Mouse (Mus musculus): ENCODE results near the gene Eddm3b. TPM values are rescaled to one million over a fixed set of nuclear protein-coding genes. Genes with fewer than 3 reads are reported as not detected.

The Eddm3b gene
- total and polyA plus RNA-seq, 3 experiments: not detected

DNA sequence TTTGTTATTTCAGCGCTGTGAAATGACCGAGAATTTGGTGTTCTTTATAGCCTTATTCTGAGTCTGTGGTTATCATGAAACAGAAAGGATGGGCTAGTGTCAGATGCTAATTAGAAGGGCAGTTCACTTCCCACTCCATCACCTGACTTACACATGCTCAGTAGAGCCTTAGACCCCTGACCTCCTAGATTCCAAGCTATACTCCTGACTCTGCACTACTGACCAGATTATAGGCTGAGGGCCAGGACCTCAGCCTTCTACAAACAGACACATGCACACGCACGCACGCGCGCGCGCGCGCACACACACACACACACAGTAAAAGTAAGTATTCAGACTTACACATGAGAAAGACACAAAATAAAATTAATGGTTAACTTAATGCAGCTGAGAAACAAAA is 15.3 kb upstream of the Eddm3b start:
- TF ChIP-seq SMC3 (IDR thresholded peaks at IDR 0.05; ENCODE audit: low read depth, low read length): no peak
- TF ChIP-seq CHD1 (IDR thresholded peaks at IDR 0.05; ENCODE audit: low read depth, low read length): no peak
- no peak for TF ChIP-seq BHLHE40 (IDR thresholded peaks at IDR 0.05; ENCODE audit: low read depth, low read length)
- no peak for TF ChIP-seq USF1 (IDR thresholded peaks at IDR 0.05; ENCODE audit: low read depth, low read length)
- no peak for TF ChIP-seq SIN3A (IDR thresholded peaks at IDR 0.05; ENCODE audit: low read length)
- TF ChIP-seq E2F4 (IDR thresholded peaks at IDR 0.05; ENCODE audit: insufficient replicate concordance, low read depth, low read length): no peak
- TF ChIP-seq MYC (IDR thresholded peaks at IDR 0.05; ENCODE audit: low read depth, low read length): no peak
- TF ChIP-seq PAX5 (IDR thresholded peaks at IDR 0.05; ENCODE audit: low read length): no peak
- no peak for TF ChIP-seq KAT2A (IDR thresholded peaks at IDR 0.05; ENCODE audit: insufficient replicate concordance, low read length)
- TF ChIP-seq ZNF384 (IDR thresholded peaks at IDR 0.05; ENCODE audit: low read depth, low read length): no peak
- TF ChIP-seq MAZ (IDR thresholded peaks at IDR 0.05; ENCODE audit: low read depth, low read length): no peak
- TF ChIP-seq ELF1 (IDR thresholded peaks at IDR 0.05; ENCODE audit: low read depth, low read length): no peak
- dilution Hi-C loops (cut with MboI; ENCODE audit: extremely low pct_ligation_motif_present, extremely low pct_unique_long_range_greater_than_20kb, low sequenced_read_pairs): no loop called here
- H3K36me3 ChIP-seq (replicated peaks in 1 of 2; ENCODE audit: control insufficient read depth in 1 of 2, insufficient read depth in 1 of 2, low read length in 1 of 2): no peaks in the 10 kb centered on the region
- no peak overlapping the region for H3K9ac ChIP-seq (ENCODE audit: insufficient read depth, low read depth)
- no peak for DNase-seq (ENCODE audit: extremely low read depth)
- H3K27me3 ChIP-seq (replicated peaks): no peaks in the 10 kb centered on the region
- H3K79me2 ChIP-seq (replicated peaks; ENCODE audit: control insufficient read depth, extremely low read depth, insufficient read depth, poor library complexity, severe bottlenecking): no peaks in the 10 kb centered on the region
- no peaks in the 10 kb centered on the region for H3K9me3 ChIP-seq (replicated peaks; ENCODE audit: low read length)
- peaks cover 6 to 25% of the 10 kb centered on the region in 2 experiments; a peak in 2 of 4 replicates for H3K4me1 ChIP-seq (ENCODE audit: control insufficient read depth in 1 of 2, insufficient read depth in 2 of 2)
- in situ Hi-C loops (cut with MboI; ENCODE audit: low pct_ligation_motif_present, low pct_unique_long_range_greater_than_20kb, low sequenced_read_pairs): loop anchor here (10.0 kb wide), 1 partner anchor 74 kb away; no protein-coding TSS in a partner anchor
- no peak overlapping the region for H3K4me2 ChIP-seq (ENCODE audit: insufficient read depth, low read depth, poor library complexity, severe bottlenecking)
- H3K27ac ChIP-seq (ENCODE audit: insufficient read depth, low read depth): no peak overlapping the region
- no peak overlapping the region for H3K4me3 ChIP-seq (replicated peaks in 1 of 3; ENCODE audit: low read depth in 2 of 3, low read length in 2 of 3, poor library complexity in 1 of 3)

DNA sequence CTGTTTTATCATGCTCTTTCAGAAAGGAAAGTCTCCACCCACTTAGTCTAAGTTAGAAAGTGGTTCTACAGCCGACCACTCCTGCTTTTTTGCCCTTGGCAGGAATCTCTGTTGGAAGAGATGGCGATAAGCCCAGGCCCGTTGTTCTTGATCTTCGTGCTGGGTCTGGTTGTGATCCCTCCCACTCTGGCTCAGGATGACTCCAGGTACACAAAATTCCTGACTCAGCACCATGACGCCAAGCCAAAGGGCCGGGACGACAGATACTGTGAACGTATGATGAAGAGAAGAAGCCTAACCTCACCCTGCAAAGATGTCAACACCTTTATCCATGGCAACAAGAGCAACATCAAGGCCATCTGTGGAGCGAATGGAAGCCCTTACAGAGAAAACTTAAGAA is 12.9 kb upstream of the Eddm3b start:
- H3K27me3 ChIP-seq (replicated peaks): no peaks in the 10 kb centered on the region
- in situ Hi-C loops (cut with MboI; ENCODE audit: low pct_ligation_motif_present, low pct_unique_long_range_greater_than_20kb, low sequenced_read_pairs): loop anchor here (5.0 to 25.0 kb wide), 2 partner anchors 166 to 361 kb away; partner anchors contain the start of gene Vmn2r89
- DNase-seq (ENCODE audit: extremely low read depth): no peak
- no peak overlapping the region for H3K4me3 ChIP-seq (replicated peaks in 1 of 3; ENCODE audit: low read depth in 2 of 3, low read length in 2 of 3, poor library complexity in 1 of 3)
- no peak overlapping the region for H3K4me2 ChIP-seq (ENCODE audit: insufficient read depth, low read depth, poor library complexity, severe bottlenecking)
- H3K9me3 ChIP-seq (replicated peaks; ENCODE audit: low read length): no peaks in the 10 kb centered on the region
- dilution Hi-C loops (cut with MboI; ENCODE audit: extremely low pct_ligation_motif_present, extremely low pct_unique_long_range_greater_than_20kb, low sequenced_read_pairs): no loop called here
- TF ChIP-seq PAX5 (IDR thresholded peaks at IDR 0.05; ENCODE audit: low read length): no peak
- no peak for TF ChIP-seq MXI1 (IDR thresholded peaks at IDR 0.05; ENCODE audit: low read depth, low read length)
- no peak for TF ChIP-seq SIN3A (IDR thresholded peaks at IDR 0.05; ENCODE audit: low read length)
- TF ChIP-seq TBP (conservative IDR thresholded peaks at IDR 0.05; ENCODE audit: low read depth, low read length): no peak
- peaks cover 9 to 12% of the 10 kb centered on the region in 2 experiments for H3K4me1 ChIP-seq (ENCODE audit: control insufficient read depth in 1 of 2, insufficient read depth in 2 of 2)
- no peaks in the 10 kb centered on the region for H3K79me2 ChIP-seq (replicated peaks; ENCODE audit: control insufficient read depth, extremely low read depth, insufficient read depth, poor library complexity, severe bottlenecking)
- H3K9ac ChIP-seq (ENCODE audit: insufficient read depth, low read depth): no peak overlapping the region
- no peaks in the 10 kb centered on the region for H3K36me3 ChIP-seq (replicated peaks in 1 of 2; ENCODE audit: control insufficient read depth in 1 of 2, insufficient read depth in 1 of 2, low read length in 1 of 2)
- H3K27ac ChIP-seq (ENCODE audit: insufficient read depth, low read depth): no peak overlapping the region

DNA sequence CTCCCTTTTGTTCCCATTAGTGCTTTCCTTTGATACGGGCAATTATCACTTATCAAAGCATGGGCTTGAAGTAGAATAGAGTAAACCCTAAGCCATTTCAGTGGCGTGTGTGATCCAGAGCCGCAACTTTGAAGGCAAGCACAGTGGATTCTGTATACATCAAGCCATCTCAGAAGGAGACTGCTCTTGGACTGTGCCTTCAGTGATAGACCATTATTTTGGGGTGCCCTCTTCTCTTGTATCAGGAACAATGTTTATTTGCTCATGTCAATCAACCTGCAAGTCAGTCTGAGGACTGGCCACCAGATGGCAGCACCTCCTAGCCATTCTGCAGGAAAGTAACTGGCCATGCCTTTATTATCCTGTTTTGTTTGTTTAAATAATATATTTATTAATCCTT is 11.0 kb upstream of the Eddm3b start:
- H3K27me3 ChIP-seq (replicated peaks): no peaks in the 10 kb centered on the region
- H3K4me3 ChIP-seq (replicated peaks in 1 of 3; ENCODE audit: low read depth in 2 of 3, low read length in 2 of 3, poor library complexity in 1 of 3): no peak overlapping the region
- no peak for TF ChIP-seq KAT2A (IDR thresholded peaks at IDR 0.05; ENCODE audit: insufficient replicate concordance, low read length)
- no peak for TF ChIP-seq ETS1 (conservative IDR thresholded peaks at IDR 0.05; ENCODE audit: low read depth, low read length)
- TF ChIP-seq RAD21 (IDR thresholded peaks at IDR 0.05; ENCODE audit: low read depth, low read length): peak; percentile 96
- TF ChIP-seq ZKSCAN1 (IDR thresholded peaks at IDR 0.05; ENCODE audit: borderline replicate concordance, low read depth, low read length): no peak
- TF ChIP-seq MEF2A (IDR thresholded peaks at IDR 0.05; ENCODE audit: borderline replicate concordance, low read depth, low read length): 0 out of 2 replicates have a peak, but pooled peaks have one; percentile 46
- no peak for TF ChIP-seq MAZ (IDR thresholded peaks at IDR 0.05; ENCODE audit: low read depth, low read length)
- peak; percentile 63 to 90 for TF ChIP-seq CTCF (conservative IDR thresholded peaks at IDR 0.05 in 1 of 2, IDR thresholded peaks at IDR 0.05 in 1 of 2; ENCODE audit: low read depth in 2 of 2, low read length in 2 of 2)
- peak; percentile 93 for TF ChIP-seq ZC3H11A (IDR thresholded peaks at IDR 0.05; ENCODE audit: low read depth, low read length)
- TF ChIP-seq ZMIZ1 (IDR thresholded peaks at IDR 0.05; ENCODE audit: low read depth, low read length): no peak
- TF ChIP-seq SMC3 (IDR thresholded peaks at IDR 0.05; ENCODE audit: low read depth, low read length): peak; percentile 96
- no peak overlapping the region for H3K9ac ChIP-seq (ENCODE audit: insufficient read depth, low read depth)
- no peaks in the 10 kb centered on the region for H3K79me2 ChIP-seq (replicated peaks; ENCODE audit: control insufficient read depth, extremely low read depth, insufficient read depth, poor library complexity, severe bottlenecking)
- H3K27ac ChIP-seq (ENCODE audit: insufficient read depth, low read depth): no peak overlapping the region
- H3K36me3 ChIP-seq (replicated peaks in 1 of 2; ENCODE audit: control insufficient read depth in 1 of 2, insufficient read depth in 1 of 2, low read length in 1 of 2): no peaks in the 10 kb centered on the region
- peaks cover 18 to 31% of the 10 kb centered on the region in 2 experiments for H3K4me1 ChIP-seq (ENCODE audit: control insufficient read depth in 1 of 2, insufficient read depth in 2 of 2)
- peak; percentile 66 for DNase-seq (ENCODE audit: extremely low read depth)
- in situ Hi-C loops (cut with MboI; ENCODE audit: low pct_ligation_motif_present, low pct_unique_long_range_greater_than_20kb, low sequenced_read_pairs): loop anchor here (5.0 to 25.0 kb wide), 2 partner anchors 164 to 359 kb away; partner anchors contain the start of gene Vmn2r89
- no peak overlapping the region for H3K4me2 ChIP-seq (ENCODE audit: insufficient read depth, low read depth, poor library complexity, severe bottlenecking)
- dilution Hi-C loops (cut with MboI; ENCODE audit: extremely low pct_ligation_motif_present, extremely low pct_unique_long_range_greater_than_20kb, low sequenced_read_pairs): no loop called here
- H3K9me3 ChIP-seq (replicated peaks; ENCODE audit: low read length): no peaks in the 10 kb centered on the region
